Mouse (Mus musculus) heart, embryonic 15.5 days (tissue): ENCODE results near the gene Gm21663. TPM values are rescaled to one million over a fixed set of nuclear protein-coding genes. Genes with fewer than 3 reads are reported as not detected.

ENCODE experiments used
- polyA plus RNA-seq: library from polyadenylated mRNA; unstranded; fragments of >200 nt; fragmentation: Nextera tagmentation; extraction: Ambion mirVana; gene quantifications from 2 replicates; pipeline ENCODE4 v1.2.1, GENCODE M21; 2015

The Gm21663 gene
- polyA plus RNA-seq, 1 experiment from 2014 or later: not detected

Other genes with a start within 250 kb of the Gm21663 start
- 5.7 and 7.6 TPM in 2 replicates for gene Xrcc2, start 236.6 kb downstream of the Gm21663 start, polyA plus RNA-seq
- gene Actr3b, start 182.4 kb downstream of the Gm21663 start, polyA plus RNA-seq: 28.6 and 29.7 TPM in 2 replicates
- gene Gm21671, start 12.0 kb upstream of the Gm21663 start, polyA plus RNA-seq: 0.10 TPM in 1 of 2 replicates, not detected in the other
- 0.09 and 0.10 TPM in 2 replicates for gene Gm21680, start 30.3 kb upstream of the Gm21663 start, polyA plus RNA-seq
- 0.11 TPM in 1 of 2 replicates, not detected in the other for gene Gm21698, start 46.3 kb upstream of the Gm21663 start, polyA plus RNA-seq
- gene Gm1979, start 62.4 kb upstream of the Gm21663 start, polyA plus RNA-seq: 0.09 TPM in 1 of 2 replicates, not detected in the other
- gene Gm5862, start 80.5 kb upstream of the Gm21663 start, polyA plus RNA-seq: not detected in 2 replicates
- 0.13 TPM in 1 of 2 replicates, not detected in the other for gene Speer4a, start 97.2 kb upstream of the Gm21663 start, polyA plus RNA-seq
- gene Gm7347, start 116.2 kb upstream of the Gm21663 start, polyA plus RNA-seq: 0.05 and 0.10 TPM in 2 replicates
- not detected in 2 replicates for gene Gm10471, start 146.9 kb upstream of the Gm21663 start, polyA plus RNA-seq
- 0.13 TPM in 1 of 2 replicates, not detected in the other for gene 5031410I06Rik, start 163.0 kb upstream of the Gm21663 start, polyA plus RNA-seq
- gene Gm10220, start 179.0 kb upstream of the Gm21663 start, polyA plus RNA-seq: 0.09 TPM in 1 of 2 replicates, not detected in the other